Comparison of ENCODE assay signal across 31 mouse cellular contexts in genomic region chr6:56489161-56489560, GRCm38 (mm10).
"Had no signal": no experiment of that assay in that cellular context is flagged by ENCODE, and none has a peak within 500 bp of the region (broad histone marks: within the 10 kb centered on the region; RNA-seq: fewer than 3 reads in every experiment).

No protein-coding gene starts in this region.

- ATAC-seq: liver, embryonic 12.5 days; liver, postnatal 0 days; midbrain, embryonic 13.5 days; midbrain, embryonic 15.5 days; midbrain, embryonic 16.5 days had no signal

- H3K27me3 ChIP-seq: limb, embryonic 12.5 days; limb, embryonic 13.5 days; limb, embryonic 15.5 days; liver, embryonic 12.5 days; liver, embryonic 13.5 days; liver, embryonic 15.5 days; lung, embryonic 15.5 days; midbrain, embryonic 12.5 days; midbrain, embryonic 13.5 days; midbrain, embryonic 15.5 days had no signal

- H3K36me3 ChIP-seq: limb, embryonic 10.5 days; limb, embryonic 12.5 days; limb, embryonic 13.5 days; limb, embryonic 15.5 days; liver, embryonic 12.5 days; liver, embryonic 13.5 days; liver, embryonic 15.5 days; lung, embryonic 15.5 days; midbrain, embryonic 10.5 days; midbrain, embryonic 12.5 days; midbrain, embryonic 13.5 days; midbrain, embryonic 15.5 days had no signal

- H3K4me3 ChIP-seq: left cerebral cortex, adult 2 months; limb, embryonic 10.5 days; limb, embryonic 12.5 days; limb, embryonic 13.5 days; limb, embryonic 15.5 days; liver, embryonic 12.5 days; liver, embryonic 13.5 days; liver, embryonic 15.5 days; lung, embryonic 15.5 days; megakaryocyte, embryonic 14.5 days; midbrain, embryonic 10.5 days; midbrain, embryonic 12.5 days; midbrain, embryonic 13.5 days; midbrain, embryonic 15.5 days; myocyte had no signal

- H3K27ac ChIP-seq: left cerebral cortex, adult 2 months; limb, embryonic 10.5 days; limb, embryonic 12.5 days; limb, embryonic 13.5 days; limb, embryonic 15.5 days; liver, embryonic 12.5 days; liver, embryonic 13.5 days; liver, embryonic 14.5 days; liver, embryonic 15.5 days; lung, embryonic 15.5 days; macrophage; midbrain, embryonic 10.5 days; midbrain, embryonic 12.5 days; midbrain, embryonic 13.5 days; midbrain, embryonic 15.5 days had no signal

- H3K9me3 ChIP-seq: limb, embryonic 10.5 days; limb, embryonic 12.5 days; limb, embryonic 13.5 days; limb, embryonic 15.5 days; liver, embryonic 12.5 days; liver, embryonic 13.5 days; liver, embryonic 15.5 days; lung, embryonic 15.5 days; megakaryocyte, embryonic 14.5 days; midbrain, embryonic 10.5 days; midbrain, embryonic 12.5 days; midbrain, embryonic 13.5 days; midbrain, embryonic 15.5 days had no signal

- H3K4me2 ChIP-seq: limb, embryonic 12.5 days; limb, embryonic 13.5 days; limb, embryonic 15.5 days; liver, embryonic 11.5 days; liver, embryonic 12.5 days; liver, embryonic 13.5 days; liver, embryonic 15.5 days; lung, embryonic 14.5 days; lung, embryonic 15.5 days; midbrain, embryonic 11.5 days; midbrain, embryonic 12.5 days; midbrain, embryonic 13.5 days; midbrain, embryonic 15.5 days had no signal

- H3K4me1 ChIP-seq: limb, embryonic 10.5 days; limb, embryonic 12.5 days; limb, embryonic 13.5 days; limb, embryonic 15.5 days; liver, embryonic 12.5 days; liver, embryonic 15.5 days; lung, embryonic 15.5 days; midbrain, embryonic 10.5 days; midbrain, embryonic 12.5 days; midbrain, embryonic 13.5 days; midbrain, embryonic 15.5 days had no signal

- DNase-seq: left cerebral cortex, postnatal 4 days; liver; liver, embryonic 13.5 days; liver, postnatal 0 days; lung, adult 18-20 months; lung, adult 2 months; lung, embryonic 14.5 days; lung, postnatal 10 days; lung, postnatal 14 days; lung, postnatal 36 days; lung, postnatal 4 days; midbrain, embryonic 14.5 days had no signal

- H3K9ac ChIP-seq: limb, embryonic 12.5 days; limb, embryonic 13.5 days; limb, embryonic 15.5 days; liver, embryonic 12.5 days; liver, embryonic 13.5 days; liver, embryonic 14.5 days; liver, embryonic 15.5 days; liver, postnatal 0 days; lung, embryonic 14.5 days; lung, embryonic 15.5 days; midbrain, embryonic 12.5 days; midbrain, embryonic 13.5 days; midbrain, embryonic 15.5 days had no signal
